Mouse (Mus musculus): ENCODE measurements at regions not wholly inside any gene's neighbourhood (a gene's known extent, or its start where the extent isn't known, plus 50 kb on each side); places are given as distances from the start of the nearest gene placed in this dataset.

DNA sequence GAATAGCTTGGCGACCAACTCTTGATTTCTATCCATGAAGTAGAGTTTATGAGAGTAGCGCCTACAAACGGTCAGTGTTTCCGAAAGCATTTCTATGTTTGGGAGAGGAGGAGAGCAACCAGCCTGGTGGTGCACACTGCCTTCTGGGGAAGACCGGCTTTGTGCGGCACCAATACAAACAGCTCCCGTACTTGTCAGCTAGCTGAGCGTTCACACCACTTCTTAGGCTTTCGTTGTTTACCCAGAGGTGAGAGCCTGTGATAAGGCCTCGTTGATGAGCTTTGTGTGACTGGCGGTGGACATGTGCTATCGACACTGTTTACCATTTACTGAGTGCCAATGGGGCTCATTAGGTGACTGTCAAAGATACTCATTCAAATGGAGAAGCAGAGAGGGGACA is 162.0 kb downstream of the Chic2 start:
- DNase-seq, result no peak

DNA sequence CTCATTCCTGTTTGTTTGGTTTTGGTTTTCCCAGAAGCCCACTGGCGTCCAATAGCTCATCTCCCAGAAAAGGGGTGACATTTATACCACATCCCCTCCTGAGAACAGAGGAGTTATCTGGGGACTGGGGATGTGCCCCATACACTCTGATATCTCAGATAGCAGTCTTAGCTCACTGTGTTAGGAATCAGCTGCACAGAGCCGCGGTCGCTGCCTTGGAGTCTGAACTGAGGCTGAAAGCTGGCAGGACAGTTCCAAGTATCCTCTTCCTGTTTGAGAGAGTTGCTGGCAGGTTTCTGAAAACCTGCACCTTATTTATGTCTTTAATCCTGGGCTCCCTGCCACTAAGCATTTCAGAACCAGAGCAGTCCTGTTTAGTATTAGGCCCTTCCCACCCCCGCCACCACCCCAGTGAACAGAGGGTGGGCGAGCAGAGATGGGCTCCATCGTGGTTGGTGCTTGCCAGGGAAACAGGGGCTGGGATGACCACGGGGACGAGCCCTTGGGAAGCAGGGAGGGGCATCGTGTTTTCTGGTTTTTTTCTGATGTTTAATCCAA is 163.8 kb downstream of the Chic2 start:
- no peak for DNase-seq

DNA sequence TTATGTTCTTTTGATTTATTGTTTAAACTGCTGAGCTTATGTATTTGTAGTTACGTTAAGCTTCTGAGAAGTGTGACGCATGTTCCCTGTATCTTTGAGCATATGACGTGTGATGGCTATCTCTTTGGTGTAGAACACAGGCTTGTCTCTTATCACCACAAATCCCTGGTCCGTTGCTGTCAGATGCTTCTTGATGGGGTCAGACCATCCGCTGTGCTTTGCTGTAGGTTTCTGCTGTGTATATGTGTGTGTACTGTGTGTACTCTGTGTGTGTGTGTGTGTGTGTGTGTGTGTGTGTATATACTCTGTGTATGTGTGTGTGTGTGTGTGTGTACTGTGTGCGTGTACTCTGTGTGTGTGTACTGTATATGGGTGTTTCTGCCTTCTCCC is 164.5 kb downstream of the Chic2 start:
- DNase-seq, result no peak

DNA sequence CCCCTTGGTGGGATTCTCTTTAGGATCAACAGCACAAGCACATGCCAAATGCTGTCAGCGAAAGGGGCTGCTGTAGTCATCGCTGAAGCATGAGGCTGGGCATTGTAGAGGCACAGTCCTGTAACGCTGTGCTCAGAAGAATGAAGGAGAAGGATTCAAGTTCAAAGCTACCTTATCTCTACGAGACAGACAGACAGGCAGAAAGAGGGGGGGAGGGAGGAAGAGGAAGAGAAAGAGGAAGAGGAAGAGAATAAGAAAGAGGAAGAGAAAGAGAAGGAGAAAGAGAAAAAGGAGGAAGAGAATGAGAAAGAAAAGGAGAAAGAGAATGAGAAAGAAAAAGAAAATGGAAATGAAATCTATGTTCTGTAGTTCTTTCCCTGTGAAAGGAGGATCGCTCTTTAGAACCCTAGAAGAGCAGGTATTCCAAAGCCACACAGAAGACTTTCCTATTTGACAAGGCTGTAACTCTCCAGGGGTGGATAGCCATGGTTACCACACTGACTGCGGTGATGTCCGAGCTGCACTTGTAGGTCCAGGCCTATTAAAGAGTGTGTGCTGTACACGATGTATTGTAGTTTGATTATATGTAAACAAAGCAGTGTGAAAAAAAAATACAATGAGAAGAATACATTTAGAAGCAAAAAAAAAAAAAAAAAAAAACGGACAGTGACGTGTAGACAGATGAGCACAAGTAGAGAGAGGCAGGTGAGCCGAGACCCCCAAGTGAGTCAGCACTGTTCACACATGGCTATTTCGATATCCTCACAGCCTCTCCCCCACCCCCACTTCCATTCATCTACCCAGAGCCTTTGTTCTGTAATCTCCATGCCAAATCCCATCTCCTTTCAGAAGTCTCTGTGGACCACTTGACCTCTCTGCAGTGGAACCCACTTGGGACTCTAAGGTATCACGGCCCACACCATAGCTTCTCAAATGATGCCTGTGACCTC is 165.2 kb downstream of the Chic2 start:
- no peak for DNase-seq

DNA sequence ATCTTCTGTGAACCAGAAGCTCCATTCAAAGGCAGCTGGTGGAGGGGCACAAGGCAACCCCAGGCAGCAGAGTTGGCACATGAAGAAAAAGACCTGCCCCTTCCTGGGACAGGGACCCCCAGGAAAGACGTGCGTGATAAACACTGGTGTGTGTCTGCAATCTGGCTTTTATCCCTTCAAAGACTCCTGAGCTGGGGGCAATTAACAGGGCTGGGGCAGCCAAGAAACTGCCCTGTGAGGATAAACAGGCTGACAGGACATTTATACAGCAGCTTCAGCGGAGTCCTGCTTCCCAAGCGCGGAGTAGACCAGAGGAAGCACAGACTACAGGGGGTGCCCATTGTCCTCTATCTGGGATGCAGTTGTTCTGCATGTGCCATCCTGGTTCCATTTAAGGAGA is 167.0 kb downstream of the Chic2 start:
- no peak for DNase-seq

DNA sequence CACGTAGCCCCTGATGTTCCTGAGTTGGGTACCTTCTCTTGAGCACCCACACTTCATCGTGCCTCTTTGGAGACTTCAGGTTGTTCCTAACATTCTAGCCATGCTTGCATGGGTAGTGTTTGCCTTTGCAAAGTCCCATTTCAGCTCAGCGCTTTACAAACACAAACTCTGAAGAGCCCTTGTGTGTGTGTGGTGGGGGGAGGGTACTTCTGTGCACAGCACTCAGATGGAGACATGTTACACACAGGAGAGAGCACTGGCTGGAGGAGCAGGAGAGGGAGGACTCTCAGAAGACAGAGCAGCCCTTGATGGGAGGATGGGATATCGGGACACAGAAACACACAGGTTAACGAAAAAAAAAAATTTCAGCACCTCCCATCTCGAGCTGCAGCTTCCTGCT is 167.4 kb downstream of the Chic2 start:
- DNase-seq, result no peak

DNA sequence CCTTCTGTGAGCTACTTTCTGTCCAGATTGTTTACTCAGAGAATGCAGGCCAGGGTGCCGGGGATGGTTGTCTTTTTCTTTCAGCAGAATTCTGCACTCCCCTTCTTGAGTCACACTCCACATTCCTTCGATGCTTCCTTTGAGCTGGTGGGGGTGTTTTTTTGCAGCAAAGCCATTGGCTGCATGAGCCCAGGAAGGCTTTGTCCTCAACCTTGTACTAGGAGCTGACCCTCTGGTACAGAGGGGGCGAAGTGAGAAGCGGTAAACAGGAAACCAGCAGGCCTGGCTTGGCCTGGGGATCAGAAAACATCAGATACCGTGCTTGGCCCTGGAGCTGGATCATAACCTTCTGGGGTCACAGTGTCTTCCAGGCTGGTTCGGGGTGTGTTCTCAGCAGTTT is 169.9 kb downstream of the Chic2 start:
- no peak for DNase-seq

DNA sequence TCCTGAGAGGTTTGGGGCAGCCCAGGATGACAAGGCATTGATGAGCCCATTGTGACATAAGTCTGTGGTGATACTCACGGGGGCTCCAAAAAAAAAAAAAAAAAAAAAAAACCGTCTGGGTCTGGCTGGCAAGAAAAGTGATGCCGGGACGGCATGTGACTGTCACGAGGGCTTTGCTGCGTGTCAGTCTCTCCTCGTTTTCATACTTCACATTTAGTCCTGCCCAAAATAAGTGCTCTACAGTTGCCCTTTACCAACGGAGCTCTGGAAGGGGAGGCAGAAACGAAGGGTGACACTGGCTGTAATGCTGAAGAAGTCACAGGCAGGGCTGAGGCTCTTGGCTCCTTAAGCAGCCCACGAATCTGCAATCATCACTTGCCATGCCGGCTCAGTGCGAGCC is 167.9 kb upstream of the Lnx1 start:
- DNase-seq, result no peak

DNA sequence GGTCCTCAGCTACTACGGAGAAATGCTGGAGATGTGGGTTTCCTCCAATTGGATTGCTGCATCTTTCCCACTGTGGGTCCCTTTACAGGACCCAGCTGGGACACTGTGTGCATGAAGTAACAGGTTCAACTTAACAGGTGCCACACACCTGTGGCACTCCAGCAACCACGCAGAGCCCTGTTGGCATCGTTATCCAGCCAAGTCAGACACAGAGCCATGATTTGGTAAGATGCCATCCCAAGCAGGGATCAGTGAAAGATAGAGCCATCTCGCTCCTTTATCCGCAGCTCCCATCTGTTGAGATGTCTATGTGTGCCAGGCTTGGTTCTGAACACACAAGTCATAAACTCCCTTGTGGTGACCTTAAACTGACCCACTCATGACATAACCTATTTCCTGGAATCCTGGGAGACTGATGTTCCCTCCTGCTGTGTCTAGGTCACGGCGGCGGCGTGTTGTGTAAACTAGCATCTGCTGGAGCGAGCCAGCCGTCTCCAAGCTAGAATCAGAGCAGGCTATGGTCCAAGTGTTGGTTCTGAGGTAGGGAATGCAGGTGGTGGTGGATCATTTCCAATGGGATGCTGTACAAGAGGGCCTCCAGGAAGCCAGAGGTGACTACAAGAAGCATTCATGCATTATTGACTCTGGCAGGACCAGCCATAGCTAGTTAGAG is 164.5 kb upstream of the Lnx1 start:
- DNase-seq, result no peak

DNA sequence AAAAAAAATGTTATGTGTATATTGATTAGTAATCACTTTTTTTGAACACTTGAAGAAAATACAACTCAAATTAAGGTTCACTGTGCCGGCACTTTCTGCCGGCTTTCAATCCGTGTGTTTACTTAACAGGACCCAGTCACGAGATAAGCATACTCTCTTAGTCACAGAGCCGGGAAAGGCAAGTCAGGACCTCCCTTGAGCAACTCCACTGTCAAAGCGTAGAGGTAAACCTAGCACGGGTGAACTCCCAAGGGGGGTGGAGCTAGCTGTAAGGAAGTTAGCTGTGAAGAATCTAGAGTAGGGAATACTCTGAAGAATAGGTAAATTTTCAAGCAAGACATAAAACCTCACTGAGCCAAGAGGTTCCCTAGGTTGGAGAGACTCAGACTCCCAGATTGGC is 164.0 kb upstream of the Lnx1 start:
- no peak for DNase-seq

DNA sequence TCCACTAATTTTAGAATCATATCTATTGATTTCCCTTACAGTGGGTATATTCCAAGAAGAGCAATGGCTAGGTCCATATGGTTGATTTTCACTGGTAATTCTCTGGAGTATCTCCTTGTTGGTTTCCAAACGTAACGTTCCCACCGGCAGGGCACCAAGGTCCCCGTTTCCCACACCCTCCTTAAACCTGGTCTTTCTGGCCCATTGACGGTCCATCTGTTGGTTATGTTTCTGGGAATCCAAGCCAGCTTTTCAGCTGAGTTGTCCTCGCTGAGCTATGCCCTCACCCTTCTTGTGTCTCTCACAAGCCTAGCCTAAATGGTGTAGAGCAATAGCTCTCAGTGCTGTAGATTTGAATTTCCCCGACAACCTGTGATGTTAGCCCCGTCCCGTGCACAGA is 162.7 kb upstream of the Lnx1 start:
- DNase-seq, result no peak

DNA sequence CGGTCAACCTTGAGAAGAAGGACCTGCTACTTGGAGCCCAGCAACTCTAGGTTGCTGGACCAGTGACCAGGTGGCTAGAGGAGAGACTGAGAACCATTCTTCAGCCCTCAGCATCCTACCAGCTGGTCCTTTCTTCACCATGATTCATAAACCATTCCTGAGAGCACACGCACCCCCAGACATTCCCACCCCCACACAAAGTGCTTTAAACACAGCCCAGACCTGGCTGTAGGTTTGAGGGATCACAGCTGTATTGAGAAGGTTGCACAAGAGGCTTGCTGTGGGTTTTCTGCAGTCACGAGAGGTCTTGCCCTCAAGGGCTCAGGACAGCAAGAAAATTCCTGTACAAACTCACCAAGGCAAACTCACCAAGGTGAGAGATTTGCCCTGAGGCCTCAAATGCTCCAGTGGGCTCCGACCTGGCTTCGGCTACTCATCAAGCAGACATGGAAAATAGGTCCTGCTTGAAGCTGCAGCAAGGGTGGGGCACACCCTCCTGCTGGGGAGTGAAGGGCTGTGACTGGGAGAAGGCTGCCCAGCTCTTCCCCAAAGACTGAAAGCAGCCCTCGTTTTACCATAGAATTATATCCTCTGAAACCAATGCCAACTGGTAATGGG is 161.9 kb upstream of the Lnx1 start:
- DNase-seq, result no peak

DNA sequence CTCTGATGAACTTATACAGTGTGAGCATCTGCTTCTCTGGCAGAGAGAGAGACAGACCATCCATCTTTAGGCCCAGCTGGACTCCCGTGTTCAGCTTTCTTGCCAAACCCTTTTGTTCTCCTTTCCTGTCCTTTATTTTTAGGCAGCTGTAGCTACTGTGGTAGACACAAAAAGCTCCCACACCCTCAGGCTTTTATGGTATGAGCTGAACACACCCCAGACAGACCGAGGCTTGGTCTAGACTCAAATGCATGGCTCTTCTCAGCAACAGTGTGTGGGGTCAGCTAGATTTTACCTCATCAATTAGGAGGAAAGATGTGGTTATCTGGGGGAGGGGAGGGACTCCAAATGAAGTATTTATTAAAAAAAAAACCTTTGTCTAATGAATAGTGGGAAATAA is 158.6 kb upstream of the Lnx1 start:
- no peak for DNase-seq

DNA sequence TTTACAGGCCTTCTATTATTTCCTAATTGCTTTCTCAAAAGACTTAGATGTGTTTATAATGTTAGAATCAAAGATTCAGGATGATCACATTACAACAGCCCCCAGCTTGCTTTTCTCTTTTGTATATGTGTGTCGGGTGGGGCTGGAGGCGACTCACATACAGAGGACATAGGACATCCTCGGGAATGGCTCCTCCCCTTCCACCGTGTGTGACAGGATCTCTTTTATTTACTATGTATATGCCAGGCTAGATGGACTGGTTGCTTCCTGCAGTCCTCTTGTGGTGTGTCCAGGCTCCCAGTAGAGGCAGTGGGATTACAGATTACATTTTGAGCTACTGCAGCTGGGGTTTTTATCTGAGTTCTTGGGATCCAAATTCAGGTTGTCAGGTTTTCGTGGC is 155.1 kb upstream of the Lnx1 start:
- no peak for DNase-seq

DNA sequence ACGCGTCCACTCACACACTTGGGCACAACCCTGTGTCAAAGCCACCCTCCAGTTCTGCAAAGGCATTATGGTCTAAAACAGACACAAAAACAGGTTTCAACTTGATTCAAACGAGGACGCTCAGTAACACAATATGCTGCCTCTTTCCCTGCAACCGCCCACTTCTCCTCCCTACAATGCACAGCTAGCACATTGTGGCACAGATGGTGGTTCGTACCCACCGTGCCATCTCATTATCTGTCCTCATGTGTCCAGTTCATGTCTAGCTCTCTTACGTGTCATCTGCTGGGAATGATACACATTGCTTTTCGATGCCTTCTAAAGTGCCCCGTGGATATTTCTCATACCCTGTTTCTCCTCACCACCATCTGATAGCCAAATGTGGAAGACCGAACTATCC is 154.4 kb upstream of the Lnx1 start:
- DNase-seq, result peak; percentile 45

DNA sequence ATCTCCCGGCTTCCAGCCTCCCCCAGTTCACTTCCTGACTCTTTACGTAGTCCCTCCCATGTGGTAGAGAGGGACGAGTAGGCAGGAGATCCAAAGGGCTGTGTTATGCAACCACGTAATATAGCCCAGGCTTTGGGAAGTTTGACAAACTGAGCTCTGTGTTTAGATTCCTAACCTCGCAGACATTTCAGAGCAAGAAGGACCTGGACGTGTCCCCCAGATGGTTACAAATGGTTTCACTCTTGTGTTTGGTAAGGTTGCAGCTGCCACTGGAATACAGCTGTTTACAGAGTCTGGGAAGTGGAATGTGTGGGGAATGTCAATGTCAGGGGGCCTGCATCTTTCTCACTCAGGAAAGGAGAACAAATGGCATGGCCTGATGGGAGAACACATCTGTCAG is 145.1 kb upstream of the Lnx1 start:
- no peak for DNase-seq

DNA sequence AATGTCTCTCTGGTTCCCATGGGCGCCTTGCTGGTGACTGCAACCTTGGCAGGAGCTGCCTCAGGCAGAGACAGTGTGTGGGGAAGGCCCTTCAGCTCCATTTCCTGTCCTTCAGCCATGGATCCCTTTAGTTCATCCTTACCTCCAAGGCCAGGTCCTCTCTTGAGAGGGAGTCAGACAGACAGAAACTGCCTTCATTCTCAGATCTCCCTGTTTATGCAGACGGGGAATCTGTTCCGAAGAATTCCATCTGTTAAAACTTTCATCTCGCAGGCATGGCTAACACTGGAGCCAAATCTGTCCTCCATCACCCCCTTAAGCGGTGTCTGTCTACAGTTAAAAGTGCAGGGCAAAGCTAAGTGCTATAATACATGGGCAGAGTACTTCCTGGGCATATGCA is 144.0 kb upstream of the Lnx1 start:
- peak; percentile 15 for DNase-seq

DNA sequence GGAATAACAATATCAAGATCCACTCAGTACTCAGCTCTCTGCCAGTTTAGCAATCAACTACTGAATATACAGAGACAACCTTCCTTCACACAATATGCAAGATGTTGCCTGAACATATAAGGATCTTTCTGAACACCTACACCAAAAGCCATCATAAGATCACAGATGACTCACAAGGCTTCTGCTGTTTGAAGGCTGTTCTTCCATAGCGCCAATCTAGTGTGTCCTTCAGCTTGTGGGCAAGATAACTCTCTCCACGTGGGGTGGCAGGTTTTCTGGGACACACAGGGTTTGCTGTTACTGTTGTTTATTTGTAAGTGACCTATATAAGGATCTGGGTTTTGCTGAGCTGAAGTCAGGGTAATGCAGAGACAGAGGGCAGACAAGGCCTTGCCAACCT is 131.7 kb upstream of the Lnx1 start:
- DNase-seq, result no peak

DNA sequence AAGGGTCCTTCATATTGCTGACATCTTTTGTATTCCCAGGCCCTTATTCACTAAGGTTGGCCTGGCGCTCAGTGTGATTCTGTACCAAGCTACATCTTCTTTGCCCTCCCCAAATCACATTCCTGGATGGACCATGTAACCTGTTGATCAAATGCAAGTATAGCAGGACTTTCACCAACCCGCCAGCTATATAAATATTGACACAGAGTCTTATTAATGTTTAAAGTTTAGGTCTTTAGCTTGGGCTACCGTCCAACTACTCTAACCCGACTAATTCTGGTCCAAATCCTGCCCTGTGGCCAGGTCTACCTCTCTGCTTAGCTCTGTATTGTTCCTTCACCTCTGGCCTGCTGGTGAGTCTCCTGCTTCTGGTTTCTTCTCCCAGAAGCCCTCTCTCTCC is 131.2 kb upstream of the Lnx1 start:
- DNase-seq, result no peak

DNA sequence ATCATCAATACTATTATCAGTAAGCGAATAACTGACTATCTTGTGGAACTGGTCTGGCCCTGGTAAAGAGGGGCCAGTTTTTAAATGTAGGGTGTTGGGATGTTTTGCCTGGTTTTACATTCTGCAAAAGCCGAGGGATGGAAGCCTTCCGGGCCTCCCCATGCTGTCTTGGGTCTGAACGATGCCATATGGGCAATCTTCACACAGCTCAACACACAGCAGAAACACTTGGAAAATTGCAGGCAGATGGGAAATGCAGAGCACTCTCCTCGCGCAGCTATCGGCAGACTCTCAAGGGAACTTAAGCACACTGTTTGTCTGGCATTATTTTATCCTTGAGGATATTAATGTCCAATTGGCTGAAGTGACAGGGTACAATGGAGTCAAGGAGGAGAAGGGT is 129.3 kb upstream of the Lnx1 start:
- peak; percentile 13 for DNase-seq

DNA sequence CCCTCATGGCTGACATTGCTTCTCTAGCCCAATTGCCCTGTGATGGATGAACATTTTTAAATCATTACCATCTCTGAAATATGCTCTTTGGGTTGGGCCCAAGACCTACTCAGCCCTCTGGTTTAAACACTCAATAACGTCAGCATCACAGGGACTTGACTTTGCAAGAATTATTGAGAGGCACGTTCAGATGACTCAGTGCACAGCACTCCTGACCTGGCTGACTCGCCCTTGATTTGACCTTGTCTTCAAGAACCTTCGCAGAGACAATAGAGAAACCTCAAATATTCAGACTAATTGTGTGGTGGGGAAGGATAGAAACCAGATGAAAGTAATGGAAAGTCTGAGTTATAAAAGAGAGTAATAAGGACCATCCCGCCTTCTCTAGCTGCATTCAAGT is 127.9 kb upstream of the Lnx1 start:
- no peak for DNase-seq

DNA sequence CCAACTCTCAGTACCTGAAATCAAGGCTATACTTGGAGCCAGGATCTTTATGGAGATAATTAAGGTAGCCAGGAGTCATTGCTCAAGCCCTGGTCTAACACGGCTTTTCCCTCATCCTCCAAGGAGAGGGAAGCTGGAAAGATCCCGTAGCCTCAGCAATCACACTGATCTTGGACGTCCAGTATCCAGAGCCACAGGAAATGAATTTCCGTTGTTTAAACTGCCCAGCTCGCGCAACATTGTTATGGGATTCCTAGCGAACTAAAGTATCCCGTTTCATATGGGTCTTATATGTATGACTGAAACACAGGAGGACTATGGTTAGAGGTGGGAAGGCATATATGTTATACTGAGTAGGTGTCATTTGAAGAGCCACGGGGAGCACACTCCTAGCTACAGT is 126.3 kb upstream of the Lnx1 start:
- no peak for DNase-seq

DNA sequence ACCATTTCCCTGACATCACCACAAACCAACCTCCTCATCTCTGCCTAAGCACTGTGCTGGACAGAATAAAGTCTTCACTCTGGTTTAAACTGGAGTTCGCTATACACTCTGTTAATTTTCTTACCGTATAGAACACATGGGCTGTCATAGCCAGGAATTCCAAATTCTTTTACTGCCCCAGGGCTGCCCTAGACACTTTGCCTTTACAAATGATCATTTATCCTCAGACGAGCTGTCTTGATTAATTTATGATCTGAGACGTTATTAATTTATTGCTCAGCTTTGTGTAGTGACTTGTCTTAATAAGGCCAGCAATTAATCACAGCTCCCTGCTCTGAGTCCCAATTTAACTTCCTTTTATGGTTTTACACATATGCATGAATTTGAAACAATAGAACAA is 125.2 kb upstream of the Lnx1 start:
- no peak for DNase-seq
